Mouse (Mus musculus): ENCODE measurements around the gene Rpl12. TPM values are rescaled to one million over a fixed set of nuclear protein-coding genes. Genes with fewer than 3 reads are reported as not detected.

The Rpl12 gene
- polyA plus RNA-seq, 1 experiment from 2014 or later: 79.3 TPM

GRCm38 (mm10) chr2:32954581-32954980, 6.8 kb upstream of the Rpl12 start:
- no peaks in the 10 kb centered on the region for H3K9me3 ChIP-seq (replicated peaks)
- peaks cover 44% of the 10 kb centered on the region for H3K36me3 ChIP-seq
- H3K4me1 ChIP-seq (replicated peaks): no peaks in the 10 kb centered on the region
- no peak overlapping the region for H3K4me2 ChIP-seq
- no peak overlapping the region for H3K9ac ChIP-seq
- H3K27ac ChIP-seq: no peak overlapping the region
- ATAC-seq (replicated peaks; ENCODE audit: insufficient number of reproducible peaks, insufficient read depth, low FRiP score, low read depth): no peak
- H3K4me3 ChIP-seq: no peak overlapping the region
- WGBS: 89% methylated on average over 2 of the region's 2 CpGs
- H3K27me3 ChIP-seq: no peaks in the 10 kb centered on the region

GRCm38 (mm10) chr2:32957344-32957743, 4.0 kb upstream of the Rpl12 start:
- no peak for ATAC-seq (replicated peaks; ENCODE audit: insufficient number of reproducible peaks, insufficient read depth, low FRiP score, low read depth)
- Histone ChIP-seq H3K9me3 (replicated peaks) (no peaks in the 10 kb centered on the region), H3K4me1 (replicated peaks) (peaks cover 6% of the 10 kb centered on the region), H3K27ac (no peak overlapping the region), H3K27me3 (no peaks in the 10 kb centered on the region), H3K4me2 (no peak overlapping the region), H3K36me3 (peaks cover 28% of the 10 kb centered on the region), H3K4me3 (no peak overlapping the region), H3K9ac (no peak overlapping the region)
- 46% methylated on average over 8 of the region's 8 CpGs for WGBS

GRCm38 (mm10) chr2:32960273-32960672, 1.1 kb upstream of the Rpl12 start:
- 85% methylated on average over 4 of the region's 4 CpGs for WGBS
- Histone ChIP-seq H3K4me2 (peak overlapping the region; percentile 75), H3K4me3 (peak overlapping the region; percentile 80), H3K27ac (no peak overlapping the region), H3K9me3 (replicated peaks) (no peaks in the 10 kb centered on the region), H3K9ac (peak overlapping the region; percentile 74; the same call in 1 of the 2 replicates), H3K27me3 (no peaks in the 10 kb centered on the region), H3K4me1 (replicated peaks) (peaks cover 33% of the 10 kb centered on the region), H3K36me3 (peaks cover 29% of the 10 kb centered on the region)
- no peak for ATAC-seq (replicated peaks; ENCODE audit: insufficient number of reproducible peaks, insufficient read depth, low FRiP score, low read depth)

- peaks cover 21% of the 10 kb centered on the region for H3K36me3 ChIP-seq
- peak overlapping the region; percentile 75 for H3K4me2 ChIP-seq
- 1% methylated on average over 33 of the region's 33 CpGs for WGBS
- ATAC-seq (replicated peaks; ENCODE audit: insufficient number of reproducible peaks, insufficient read depth, low FRiP score, low read depth): no peak
- H3K4me1 ChIP-seq (replicated peaks): peaks cover 44% of the 10 kb centered on the region
- H3K27ac ChIP-seq: peak overlapping the region; percentile 81
- H3K9ac ChIP-seq: peak overlapping the region; percentile 74
- H3K9me3 ChIP-seq (replicated peaks): no peaks in the 10 kb centered on the region
- no peaks in the 10 kb centered on the region for H3K27me3 ChIP-seq
- H3K4me3 ChIP-seq: peak overlapping the region; percentile 80
These were observed 909 bp downstream of the Rpl12 start for GRCm38 (mm10) chr2:32962062-32962874.

GRCm38 (mm10) chr2:32962875-32963220, 1.5 kb downstream of the Rpl12 start:
- peak overlapping the region; percentile 81 for H3K27ac ChIP-seq
- H3K9me3 ChIP-seq (replicated peaks): no peaks in the 10 kb centered on the region
- peak overlapping the region; percentile 74 for H3K9ac ChIP-seq
- ATAC-seq (replicated peaks; ENCODE audit: insufficient number of reproducible peaks, insufficient read depth, low FRiP score, low read depth): no peak
- WGBS: 8% methylated on average over 9 of the region's 9 CpGs
- H3K4me3 ChIP-seq: peak overlapping the region; percentile 80
- peaks cover 49% of the 10 kb centered on the region for H3K4me1 ChIP-seq (replicated peaks)
- H3K4me2 ChIP-seq: peak overlapping the region; percentile 75
- H3K36me3 ChIP-seq: peaks cover 21% of the 10 kb centered on the region
- H3K27me3 ChIP-seq: no peaks in the 10 kb centered on the region

- Histone ChIP-seq H3K9me3 (replicated peaks) (no peaks in the 10 kb centered on the region), H3K4me3 (peak overlapping the region; percentile 80), H3K9ac (peak overlapping the region; percentile 74), H3K4me2 (peak overlapping the region; percentile 75), H3K36me3 (peaks cover 21% of the 10 kb centered on the region), H3K4me1 (replicated peaks) (peaks cover 56% of the 10 kb centered on the region), H3K27me3 (no peaks in the 10 kb centered on the region), H3K27ac (peak overlapping the region; percentile 81)
- ATAC-seq (replicated peaks; ENCODE audit: insufficient number of reproducible peaks, insufficient read depth, low FRiP score, low read depth): no peak
- 64% methylated on average over 4 of the region's 4 CpGs for WGBS
These were observed 2.2 kb downstream of the Rpl12 start for GRCm38 (mm10) chr2:32963544-32963943.

- Histone ChIP-seq H3K4me1 (replicated peaks) (peaks cover 60% of the 10 kb centered on the region), H3K4me3 (no peak overlapping the region; the same call in 1 of the 2 replicates)
These were observed 2.6 kb downstream of the Rpl12 start for GRCm38 (mm10) chr2:32963981-32964380.

GRCm38 (mm10) chr2:32964659-32965457, 3.5 kb downstream of the Rpl12 start:
- 42% methylated on average over 10 of the region's 10 CpGs for WGBS
- H3K36me3 ChIP-seq: peaks cover 21% of the 10 kb centered on the region
- ATAC-seq (replicated peaks; ENCODE audit: insufficient number of reproducible peaks, insufficient read depth, low FRiP score, low read depth): no peak
- no peak overlapping the region for H3K4me2 ChIP-seq
- peaks cover 66% of the 10 kb centered on the region for H3K4me1 ChIP-seq (replicated peaks)
- no peak overlapping the region for H3K4me3 ChIP-seq
- no peak overlapping the region; the same call in 1 of the 2 replicates for H3K27ac ChIP-seq
- H3K9me3 ChIP-seq (replicated peaks): no peaks in the 10 kb centered on the region
- no peak overlapping the region for H3K9ac ChIP-seq
- no peaks in the 10 kb centered on the region for H3K27me3 ChIP-seq

More at GRCm38 (mm10) chr2:32963981-32964380, 2.6 kb downstream of the Rpl12 start:
- H3K9me3 ChIP-seq (replicated peaks): no peaks in the 10 kb centered on the region
- H3K27me3 ChIP-seq: no peaks in the 10 kb centered on the region
- no peak overlapping the region; the same call in 1 of the 2 replicates for H3K27ac ChIP-seq
- H3K9ac ChIP-seq: no peak overlapping the region
- peak overlapping the region; percentile 75; the same call in 1 of the 2 replicates for H3K4me2 ChIP-seq
- H3K36me3 ChIP-seq: peaks cover 21% of the 10 kb centered on the region
- 79% methylated on average over 1 of the region's 1 CpGs for WGBS
- no peak for ATAC-seq (replicated peaks; ENCODE audit: insufficient number of reproducible peaks, insufficient read depth, low FRiP score, low read depth)

- Histone ChIP-seq H3K4me3 (peak overlapping the region; percentile 62; the same call in 1 of the 2 replicates), H3K27me3 (no peaks in the 10 kb centered on the region), H3K27ac (peak overlapping the region; percentile 99; the same call in 1 of the 2 replicates), H3K9ac (no peak overlapping the region), H3K36me3 (peaks cover 21% of the 10 kb centered on the region), H3K9me3 (replicated peaks) (no peaks in the 10 kb centered on the region), H3K4me2 (peak overlapping the region; percentile 94), H3K4me1 (replicated peaks) (peaks cover 71% of the 10 kb centered on the region)
- WGBS: 20% methylated on average over 7 of the region's 7 CpGs
- ATAC-seq (replicated peaks; ENCODE audit: insufficient number of reproducible peaks, insufficient read depth, low FRiP score, low read depth): no peak
These were observed 4.3 kb downstream of the Rpl12 start for GRCm38 (mm10) chr2:32965511-32966183.

GRCm38 (mm10) chr2:32966184-32966688, 4.9 kb downstream of the Rpl12 start:
- Histone ChIP-seq H3K27me3 (no peaks in the 10 kb centered on the region), H3K4me3 (peak overlapping the region; percentile 62), H3K4me1 (replicated peaks) (peaks cover 69% of the 10 kb centered on the region), H3K27ac (peak overlapping the region; percentile 99), H3K9me3 (replicated peaks) (no peaks in the 10 kb centered on the region), H3K36me3 (peaks cover 21% of the 10 kb centered on the region), H3K4me2 (peak overlapping the region; percentile 94), H3K9ac (peak overlapping the region; percentile 81)
- ATAC-seq (replicated peaks; ENCODE audit: insufficient number of reproducible peaks, insufficient read depth, low FRiP score, low read depth): no peak
- WGBS: 6% methylated on average over 13 of the region's 13 CpGs
